Mouse (Mus musculus) MEL (cell line): Measurements from ENCODE around the gene Cdkal1.

Experiments used
- CHD1 ChIP-seq: IDR thresholded peaks from 2 replicates; pipeline ENCODE4 v1.6.1; 2012; ENCODE audit warnings: low read depth, mild to moderate bottlenecking, inconsistent platforms, low read length, improper control_type of control experiment
- CTCF ChIP-seq, 3 experiments: IDR thresholded peaks in 2 of 3; conservative IDR thresholded peaks in 1 of 3; 2 replicates each; pipeline ENCODE4 v1.5.1; 2011 to 2012; ENCODE audit warnings: low read length in 3 of 3, low read depth in 2 of 3, mild to moderate bottlenecking in 2 of 3, improper control_type of control experiment in 1 of 3, inconsistent platforms in 1 of 3, mixed read lengths in 1 of 3, moderate library complexity in 1 of 3; ENCODE audit not compliant: control insufficient read depth in 1 of 3, insufficient read depth in 1 of 3, poor library complexity in 1 of 3, severe bottlenecking in 1 of 3
- E2F4 ChIP-seq: IDR thresholded peaks from 2 replicates; pipeline ENCODE4 v1.6.1; 2011; ENCODE audit warnings: low read depth, low read length, improper control_type of control experiment, borderline replicate concordance
- GATA1 ChIP-seq: IDR thresholded peaks from 2 replicates; pipeline ENCODE4 v1.6.1; 2011; ENCODE audit warnings: low read depth, low read length, improper control_type of control experiment
- MAX ChIP-seq: IDR thresholded peaks from 2 replicates; pipeline ENCODE4 v1.6.1; 2011; ENCODE audit warnings: low read length, improper control_type of control experiment
- MXI1 ChIP-seq: IDR thresholded peaks from 2 replicates; pipeline ENCODE4 v1.6.1; 2011; ENCODE audit warnings: mild to moderate bottlenecking, low read depth, low read length, improper control_type of control experiment
- MYC ChIP-seq: IDR thresholded peaks from 2 replicates; pipeline ENCODE4 v1.6.1; 2011; ENCODE audit warnings: low read depth, mild to moderate bottlenecking, low read length, improper control_type of control experiment, moderate library complexity
- POLR2A ChIP-seq, 2 experiments: IDR thresholded peaks; 2 replicates each; pipeline ENCODE4 v1.6.1; 2011 to 2012; ENCODE audit warnings: low read length in 2 of 2, mild to moderate bottlenecking in 2 of 2, control low read depth in 1 of 2, improper control_type of control experiment in 1 of 2, low read depth in 1 of 2, moderate library complexity in 1 of 2; ENCODE audit not compliant: control insufficient read depth in 1 of 2, insufficient read depth in 1 of 2, poor library complexity in 1 of 2
- RCOR1 ChIP-seq: IDR thresholded peaks from 2 replicates; pipeline ENCODE4 v1.6.1; 2012; ENCODE audit warnings: low read depth, mild to moderate bottlenecking, inconsistent platforms, low read length, improper control_type of control experiment
- USF1 ChIP-seq: IDR thresholded peaks from 2 replicates; pipeline ENCODE4 v1.6.1; 2014; ENCODE audit warnings: low read depth, mild to moderate bottlenecking, inconsistent platforms, low read length, improper control_type of control experiment, moderate library complexity
- ZC3H11A ChIP-seq: IDR thresholded peaks from 2 replicates; pipeline ENCODE4 v1.6.1; 2012; ENCODE audit warnings: low read depth, mild to moderate bottlenecking, inconsistent platforms, low read length, improper control_type of control experiment

DNA sequence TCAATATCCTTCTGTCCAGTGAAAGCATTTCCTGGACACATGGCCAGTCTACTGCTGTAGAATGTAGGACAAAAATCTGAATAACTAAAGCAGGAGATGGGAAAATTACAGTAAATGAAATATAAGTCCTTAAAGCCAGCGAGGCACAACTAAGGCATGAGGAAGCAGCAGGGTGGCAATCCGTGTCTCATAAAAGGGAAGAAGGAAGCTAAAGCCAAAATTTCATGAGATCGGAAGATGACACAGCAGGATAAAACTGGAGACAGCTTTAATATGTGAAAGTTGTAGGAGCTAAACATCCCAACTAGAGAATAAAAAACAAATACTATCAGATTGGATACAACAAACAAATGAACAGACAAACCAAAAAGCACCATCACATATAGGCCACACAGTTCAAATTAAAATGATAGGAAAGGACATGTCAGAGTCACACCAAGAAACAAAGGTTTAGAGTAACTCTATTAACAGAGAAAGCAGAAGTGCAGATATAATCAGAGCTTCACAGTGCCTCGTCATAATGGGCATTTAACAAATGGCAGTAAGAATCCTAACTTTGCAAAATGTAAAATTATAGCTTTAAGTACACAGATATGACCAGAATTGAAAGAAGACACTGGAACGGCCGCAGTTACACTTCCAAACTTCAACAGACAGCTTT is 204.8 kb downstream of the Cdkal1 start:
- no peak for TF ChIP-seq RCOR1
- no peak for TF ChIP-seq MAX
- TF ChIP-seq MYC: no peak
- no peak for TF ChIP-seq CTCF (IDR thresholded peaks at IDR 0.05 in 2 of 3, conservative IDR thresholded peaks at IDR 0.05 in 1 of 3; ENCODE audit: control insufficient read depth in 1 of 3, insufficient read depth in 1 of 3, low read depth in 2 of 3, low read length in 3 of 3, poor library complexity in 1 of 3, severe bottlenecking in 1 of 3)
- no peak for TF ChIP-seq USF1
- TF ChIP-seq GATA1: no peak
- no peak for TF ChIP-seq POLR2A (IDR thresholded peaks at IDR 0.05; ENCODE audit: control insufficient read depth in 1 of 2, insufficient read depth in 1 of 2, low read depth in 1 of 2, low read length in 2 of 2, poor library complexity in 1 of 2)
- TF ChIP-seq E2F4: no peak
- TF ChIP-seq ZC3H11A: no peak
- TF ChIP-seq MXI1: no peak
- TF ChIP-seq CHD1: no peak
